Mouse (Mus musculus): ENCODE data around the gene Cacnb3.
A peak's percentile ranks its signal among the peaks of the same experiment; 100 is the strongest.

Gene Cacnb3

DNA sequence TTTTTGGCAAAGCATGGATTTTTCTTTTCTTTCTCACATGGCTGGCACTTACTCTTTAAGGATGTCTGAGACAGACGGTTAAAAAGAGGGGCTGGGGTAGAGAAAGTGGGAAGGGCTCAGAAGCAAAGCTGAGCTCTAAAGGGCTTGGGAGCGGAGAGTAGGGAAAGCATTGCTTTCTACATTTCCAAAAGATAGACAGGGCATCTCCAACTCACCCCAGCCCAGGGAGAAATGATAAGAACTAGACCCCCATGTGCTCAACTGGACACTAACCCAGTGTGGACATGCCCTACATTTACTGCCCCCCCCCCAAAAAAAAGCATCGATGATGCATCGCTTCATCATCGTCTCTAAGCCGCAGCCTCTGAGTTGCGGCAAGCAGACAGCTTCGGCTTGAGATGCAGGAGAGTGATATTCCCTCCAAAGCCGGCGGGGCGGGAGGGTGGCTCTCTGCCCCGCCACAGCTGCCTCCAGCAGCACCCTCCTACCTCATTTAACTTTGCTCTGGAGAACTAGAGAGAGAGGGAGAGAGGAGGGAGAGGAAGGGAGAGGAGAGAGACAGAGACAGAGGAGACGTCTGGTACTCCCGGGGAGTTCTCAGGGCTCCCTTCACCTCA, 45.1 kb downstream of the Cacnb3 start:
- no peak for DNase-seq (ENCODE audit: low spot score)

DNA sequence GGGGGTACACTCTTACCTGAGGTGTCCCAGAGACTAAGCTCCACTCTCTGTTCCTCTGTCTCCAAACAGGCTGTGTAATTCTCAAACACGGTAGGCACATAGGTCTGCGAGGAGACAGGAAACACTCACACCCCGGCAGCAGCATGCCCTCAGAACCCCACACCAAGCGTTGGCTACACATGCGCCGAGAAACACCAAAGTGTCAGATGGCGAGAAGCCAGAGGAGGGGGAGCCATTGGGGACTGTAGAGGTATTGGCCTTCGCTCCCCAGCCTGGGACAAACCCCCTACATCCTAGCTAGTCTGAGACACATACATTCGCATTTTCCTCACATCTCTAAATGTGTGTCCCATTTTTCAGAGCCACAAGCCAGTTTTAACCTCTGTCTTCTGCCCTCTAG, 45.8 kb downstream of the Cacnb3 start:
- no peak for DNase-seq (ENCODE audit: low spot score)

DNA sequence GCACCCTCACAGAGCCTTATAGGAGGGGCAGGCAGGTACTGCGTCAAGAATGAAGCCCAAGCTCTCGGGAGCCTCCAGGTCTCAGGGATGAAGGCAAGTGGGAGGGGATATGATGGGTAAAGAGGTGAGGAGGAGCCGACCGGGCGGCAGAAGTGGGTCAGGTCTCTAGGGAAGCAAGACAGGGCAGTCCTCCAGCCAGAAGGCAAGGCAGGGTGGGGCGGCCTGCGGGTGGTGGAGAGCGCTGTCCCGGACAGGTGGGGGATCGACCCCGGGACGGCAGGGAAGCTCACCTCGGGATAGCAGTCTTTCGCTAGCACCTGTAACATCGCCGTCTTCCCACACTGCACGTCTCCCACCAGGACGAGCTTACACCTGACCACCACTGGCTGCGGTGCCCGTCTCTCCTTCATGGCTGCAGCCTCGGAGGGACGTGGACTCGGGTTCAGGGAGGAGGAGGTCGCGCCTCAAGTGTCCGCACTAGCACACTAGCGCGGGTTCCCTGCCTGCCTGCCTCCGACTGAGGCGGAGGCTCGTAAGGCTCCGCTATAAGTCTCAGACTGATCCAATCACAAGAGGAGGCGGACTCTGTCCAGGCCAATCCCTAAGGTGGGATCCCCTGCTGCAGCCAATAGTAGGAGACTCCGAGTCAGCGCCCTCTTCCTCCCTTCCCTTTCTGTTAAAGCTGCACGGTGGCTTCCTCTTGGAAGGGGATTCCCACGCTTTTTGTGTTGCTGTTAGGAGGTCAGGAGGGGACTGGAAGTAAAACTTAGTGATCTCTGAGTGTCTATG, 46.5 kb downstream of the Cacnb3 start, which contains the start of gene Rnd1:
Gene Rnd1 (minus strand): TSS at position 522 of the 789 bp plus-strand sequence.
- DNase-seq (ENCODE audit: low spot score) = peak; percentile 87

DNA sequence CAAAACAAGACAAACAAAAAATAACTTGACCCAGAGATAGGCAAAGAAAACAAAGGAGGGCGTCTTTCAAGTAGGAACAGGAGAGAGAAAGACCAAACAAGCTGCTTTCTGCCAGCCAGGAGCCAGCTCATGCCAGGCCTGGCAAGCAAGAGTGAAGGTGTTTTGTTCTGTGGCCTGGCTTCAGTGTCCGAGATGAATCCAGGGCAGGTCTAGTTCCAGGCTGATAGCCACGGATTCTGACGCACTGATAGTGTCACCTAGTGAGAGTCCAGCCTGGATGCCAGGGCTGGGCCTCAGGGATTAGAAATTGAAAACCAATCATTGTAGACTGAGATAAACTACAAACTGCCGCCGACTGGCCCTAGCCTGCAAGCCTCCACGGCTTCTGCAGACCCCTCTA, 47.3 kb downstream of the Cacnb3 start:
- DNase-seq (ENCODE audit: low spot score) = no peak

DNA sequence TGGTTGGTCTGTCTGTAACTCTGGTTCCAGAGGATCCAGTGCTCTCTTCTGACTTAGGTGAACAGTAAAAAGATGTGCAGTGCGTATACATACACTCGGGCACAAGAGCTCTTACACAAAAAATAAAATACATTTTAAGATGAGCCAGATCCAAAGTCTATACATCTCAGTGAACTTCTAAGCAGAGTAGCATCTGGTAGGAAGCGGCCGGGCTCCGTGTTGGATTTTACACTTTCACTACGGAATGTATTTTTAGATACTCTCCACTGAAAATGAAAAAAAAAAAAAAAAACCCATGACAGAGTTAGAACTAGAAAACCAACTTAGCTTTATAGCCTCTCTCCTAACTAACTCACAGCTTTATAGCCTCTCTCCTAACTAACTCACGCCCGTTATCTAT, 50.0 kb downstream of the Cacnb3 start:
- no peak for DNase-seq (ENCODE audit: low spot score)

DNA sequence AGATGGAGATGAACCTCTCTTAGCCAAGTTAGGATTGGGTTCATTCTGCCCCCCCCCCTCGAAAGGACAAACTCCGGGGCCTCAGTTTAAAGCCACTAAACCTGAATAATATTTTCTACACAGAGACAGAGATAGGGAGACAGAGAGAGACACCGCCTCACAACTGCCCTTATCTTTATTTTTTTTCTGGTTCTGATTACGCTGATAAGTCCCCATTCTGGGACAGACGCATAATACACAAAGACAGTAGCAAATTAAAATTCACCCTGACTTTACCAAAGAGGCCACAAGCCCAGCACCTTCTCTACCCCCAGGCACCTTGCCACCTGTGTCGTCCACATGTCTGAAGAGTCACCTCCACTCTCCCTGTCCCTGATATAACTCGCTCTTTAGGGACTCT, 51.0 kb downstream of the Cacnb3 start:
- no peak for DNase-seq (ENCODE audit: low spot score)

DNA sequence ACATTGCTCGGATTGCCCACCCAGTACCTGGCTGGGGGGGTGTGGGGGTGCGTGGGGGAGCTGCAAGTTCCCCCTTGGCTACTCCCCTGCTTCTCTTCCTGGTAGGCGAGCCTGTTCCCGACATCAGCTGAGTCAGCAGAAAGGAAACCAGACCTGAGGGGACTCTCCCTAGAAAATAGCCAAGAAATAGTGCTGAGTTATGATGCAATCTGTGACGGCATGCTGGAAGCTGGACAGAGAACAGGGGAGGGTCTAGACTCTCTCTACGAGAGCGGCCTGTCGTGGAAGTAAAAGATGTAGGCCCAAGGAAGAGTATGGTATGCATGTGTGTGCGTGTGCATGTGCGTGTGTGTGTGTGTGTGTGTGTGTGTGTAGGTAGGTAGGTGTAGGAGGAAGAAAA, 52.5 kb downstream of the Cacnb3 start:
- DNase-seq (ENCODE audit: low spot score) = no peak

DNA sequence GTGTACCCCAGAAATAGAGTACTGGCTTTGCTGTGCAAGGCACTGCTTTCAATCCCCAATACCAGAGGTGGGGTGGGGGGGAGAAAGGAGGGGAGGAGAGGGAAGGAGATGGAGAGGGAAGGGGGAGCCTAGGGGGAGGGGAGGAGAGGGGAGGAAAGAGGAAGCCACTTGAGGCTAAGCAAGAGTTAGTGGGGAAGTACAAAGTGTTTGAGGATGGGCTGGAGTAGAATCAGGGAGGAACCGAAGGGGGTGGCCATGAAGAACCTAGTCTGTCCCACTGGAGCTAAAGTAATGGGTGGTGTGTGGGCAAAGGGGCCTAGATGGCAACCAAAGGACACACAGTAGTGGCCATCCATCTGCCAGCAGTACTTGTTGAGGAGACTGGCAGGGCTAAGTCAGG, 53.1 kb downstream of the Cacnb3 start:
- no peak for DNase-seq (ENCODE audit: low spot score)

DNA sequence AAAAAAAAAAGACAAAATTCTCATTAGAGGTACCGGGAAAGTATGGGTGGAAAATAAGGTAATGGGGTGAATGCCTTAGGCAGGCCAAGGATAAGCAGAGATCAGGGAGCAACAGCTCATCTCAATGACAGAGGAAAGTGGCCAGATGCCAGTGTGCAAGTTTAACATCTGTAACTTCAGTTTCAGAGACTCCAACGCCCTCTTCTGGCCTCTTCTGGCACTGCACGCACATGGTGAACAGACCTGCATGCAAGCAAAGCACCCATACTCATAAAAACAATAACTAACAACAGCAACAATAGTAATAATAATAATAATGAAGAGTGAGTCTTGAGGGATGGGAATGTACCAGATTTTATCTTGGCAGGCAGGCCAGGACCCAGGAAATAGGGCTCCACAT, 55.3 kb downstream of the Cacnb3 start:
- DNase-seq (ENCODE audit: low spot score) = no peak

DNA sequence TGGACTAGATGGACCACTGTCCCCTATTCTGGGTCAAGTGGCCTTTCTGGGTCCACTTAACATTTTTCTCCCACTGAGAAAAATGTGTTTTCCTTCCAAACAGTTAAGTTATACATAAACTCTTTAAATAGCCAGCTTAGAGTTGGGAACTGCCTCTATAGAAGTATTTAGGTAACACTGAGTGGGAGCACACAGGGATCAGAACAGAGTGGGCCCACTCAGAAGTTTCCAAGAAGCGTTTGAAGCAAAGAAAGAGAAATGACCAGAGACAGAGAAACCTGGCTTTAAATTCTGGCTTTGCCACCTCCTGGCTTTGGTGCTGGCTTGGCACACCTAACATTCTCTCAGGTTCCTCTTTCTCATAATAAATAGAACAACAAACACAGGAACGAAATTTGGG, 59.0 kb downstream of the Cacnb3 start:
- DNase-seq (ENCODE audit: low spot score) = no peak

DNA sequence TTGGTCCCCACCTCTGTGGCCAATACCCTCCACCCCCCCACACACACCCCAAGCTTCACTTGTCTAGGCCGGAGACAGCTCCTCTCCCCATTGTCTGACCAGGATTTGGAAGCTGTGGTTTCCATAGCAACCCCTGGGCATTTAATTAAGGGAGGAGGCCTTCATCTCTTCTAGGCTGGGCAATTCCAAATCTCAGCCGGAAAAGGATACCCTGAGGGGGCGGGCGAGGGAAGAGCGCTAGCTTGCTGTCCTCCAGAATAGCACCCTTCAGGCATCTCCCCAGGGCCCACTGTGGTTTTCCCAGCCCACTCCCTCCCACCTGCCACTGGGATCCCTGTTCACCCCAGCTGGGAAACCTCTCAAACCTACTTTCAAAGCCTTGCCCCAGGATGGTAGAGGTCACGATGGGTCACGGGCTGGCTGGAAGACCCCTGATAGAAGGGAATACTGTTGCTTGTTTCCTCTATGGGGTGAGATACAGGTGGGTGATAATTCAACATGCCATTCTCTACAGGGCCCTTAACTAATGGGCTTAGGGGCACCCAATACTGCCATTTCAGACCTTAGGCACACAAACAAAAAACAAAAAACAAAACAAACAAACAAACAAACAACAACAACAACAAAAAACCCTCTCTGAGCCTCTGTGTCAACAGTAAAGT, 61.0 kb downstream of the Cacnb3 start:
- DNase-seq (ENCODE audit: low spot score) = no peak

DNA sequence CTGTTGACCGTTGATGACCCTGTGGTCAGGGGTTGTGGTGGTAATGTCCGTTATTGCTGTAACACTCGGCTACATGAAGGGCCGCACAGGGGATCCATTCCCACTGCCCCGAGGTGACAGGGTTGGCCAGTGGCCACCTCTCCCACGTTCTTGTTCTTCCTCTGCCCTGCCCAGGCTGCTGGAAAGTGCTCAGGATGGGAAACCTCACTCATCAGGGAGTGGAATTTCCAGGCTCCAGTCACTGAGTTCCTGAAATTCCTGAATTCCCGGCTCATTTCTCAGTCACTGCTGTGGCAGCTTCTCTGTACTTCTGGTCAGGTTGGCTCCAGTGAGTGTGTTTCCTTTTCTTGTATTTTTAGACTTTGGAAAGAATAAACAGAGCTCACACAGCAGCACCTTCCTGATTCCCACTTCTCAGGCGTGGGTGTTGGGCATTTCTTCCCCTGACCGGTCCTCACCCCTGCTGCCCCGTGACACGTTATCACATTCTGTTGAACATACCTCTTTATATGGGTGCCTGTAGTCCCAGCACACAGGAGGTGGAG, 61.6 kb downstream of the Cacnb3 start:
- DNase-seq (ENCODE audit: low spot score) = no peak
